Mouse (Mus musculus) forebrain, embryonic 16.5 days (tissue): Measurements from ENCODE around the gene A430089I19Rik. TPM values are rescaled to one million over a fixed set of nuclear protein-coding genes. Genes with fewer than 3 reads are reported as not detected.
"Not testable (repeated sequence)": the region's sequence is repeated elsewhere in the genome, so short reads cannot be mapped to it uniquely, and the experiment has no call there.

Source experiments
- ATAC-seq: fragments of 200-750 bp; cut with Nextera tagmentation; 2 replicates; pipeline ENCODE4 v1.8.0; 2017; ENCODE audit warnings: mild to moderate bottlenecking, moderate library complexity
- H3K27ac ChIP-seq: fragments of 300-500 bp; sonication (generic); 2 replicates; pipeline ENCODE4 v1.5.1; 2014; ENCODE audit warnings: low read length, control low read depth
- H3K27me3 ChIP-seq: fragments of 300-500 bp; sonication (generic); replicated peaks from 2 replicates; pipeline ENCODE4 v1.6.1; 2014; ENCODE audit warnings: low read length; ENCODE audit not compliant: control insufficient read depth, insufficient read depth
- H3K36me3 ChIP-seq: fragments of 300-500 bp; sonication (generic); 2 replicates; pipeline ENCODE4 v1.6.1; 2014; ENCODE audit not compliant: control insufficient read depth, insufficient read depth
- H3K4me1 ChIP-seq: fragments of 300-500 bp; sonication (generic); replicated peaks from 2 replicates; pipeline ENCODE4 v1.6.1; 2014; ENCODE audit warnings: low read length; ENCODE audit not compliant: control insufficient read depth, insufficient read depth
- H3K4me2 ChIP-seq: fragments of 300-500 bp; sonication (generic); 2 replicates; pipeline ENCODE4 v1.6.1; 2014; ENCODE audit warnings: mild to moderate bottlenecking, low read length, control low read depth
- H3K4me3 ChIP-seq: fragments of 300-500 bp; sonication (generic); replicated peaks from 2 replicates; pipeline ENCODE4 v1.5.1; 2014; ENCODE audit warnings: mild to moderate bottlenecking, low read length, control low read depth
- H3K9ac ChIP-seq: fragments of 300-500 bp; sonication (generic); replicated peaks from 2 replicates; pipeline ENCODE4 v1.6.1; 2014; ENCODE audit warnings: low read depth, low read length, control low read depth
- H3K9me3 ChIP-seq: fragments of 300-500 bp; sonication (generic); 2 replicates; pipeline ENCODE4 v1.6.1; 2016; ENCODE audit warnings: low read length; ENCODE audit not compliant: control insufficient read depth
- WGBS: fragments of 180-500 bp; shearing (Covaris S2); extraction: QIAGEN DNeasy Blood & Tissue Kit; methylation state at CpG from one replicate; pipeline ENCODE4 v1.1.7; 2014; 5-methylcytosine and 5-hydroxymethylcytosine counted together
- polyA plus RNA-seq: library from polyadenylated mRNA; unstranded; fragments of >200 nt; fragmentation: Nextera tagmentation; extraction: Ambion mirVana; gene quantifications from 2 replicates; pipeline ENCODE4 v1.2.1, GENCODE M21; 2015

A430089I19Rik gene
- not detected in 2 replicates for polyA plus RNA-seq

- not testable (repeated sequence) for H3K4me2 ChIP-seq, H3K36me3 ChIP-seq, ATAC-seq, H3K4me1 ChIP-seq, H3K27ac ChIP-seq, H3K9me3 ChIP-seq, H3K9ac ChIP-seq, H3K4me3 ChIP-seq, H3K27me3 ChIP-seq
- WGBS, result 100% methylated on average over 1 of the region's 1 CpGs
Measured at GRCm38 (mm10) chr5:94306696-94307095, at the start of gene A430089I19Rik. Gene A430089I19Rik (minus strand): TSS chr5:94306796.

- not testable (repeated sequence) for H3K4me3 ChIP-seq, H3K36me3 ChIP-seq, H3K27ac ChIP-seq, H3K27me3 ChIP-seq, H3K9me3 ChIP-seq, H3K4me1 ChIP-seq, H3K9ac ChIP-seq, H3K4me2 ChIP-seq, ATAC-seq
- WGBS, result no CpG with 5 or more reads among the region's 2 CpGs
Measured at GRCm38 (mm10) chr5:94339449-94339848, 32.9 kb upstream of the A430089I19Rik start, which contains the start of gene AA792892. Gene AA792892 (plus strand): TSS chr5:94339749.

- no CpG with 5 or more reads among the region's 2 CpGs for WGBS
- not testable (repeated sequence) for H3K36me3 ChIP-seq, H3K4me1 ChIP-seq, H3K9ac ChIP-seq, H3K9me3 ChIP-seq, H3K27ac ChIP-seq, H3K4me2 ChIP-seq, H3K4me3 ChIP-seq, H3K27me3 ChIP-seq, ATAC-seq
Measured at GRCm38 (mm10) chr5:94314135-94314534, 7.5 kb upstream of the A430089I19Rik start, which contains the start of gene Gm6502. Gene Gm6502 (plus strand): TSS chr5:94314435.

Other genes with a start within 250 kb of the A430089I19Rik start
- gene BC061212, start 236.3 kb downstream of the A430089I19Rik start, polyA plus RNA-seq, result not detected in 2 replicates
- gene Gm6351, start 230.4 kb downstream of the A430089I19Rik start, polyA plus RNA-seq, result not detected in 2 replicates
- not detected in 2 replicates for gene Gm3106, start 88.8 kb downstream of the A430089I19Rik start, polyA plus RNA-seq
- not detected in 2 replicates for gene Gm6502, start 7.6 kb upstream of the A430089I19Rik start, polyA plus RNA-seq
- gene AA792892, start 33.0 kb upstream of the A430089I19Rik start, polyA plus RNA-seq, result not detected in 2 replicates
- not detected in 2 replicates for gene Gm7682, start 139.0 kb upstream of the A430089I19Rik start, polyA plus RNA-seq
- not detected in 2 replicates for gene Gm3139, start 219.5 kb upstream of the A430089I19Rik start, polyA plus RNA-seq